Mouse (Mus musculus): Measurements from ENCODE around the gene Gm49366. TPM values are rescaled to one million over a fixed set of nuclear protein-coding genes. Genes with fewer than 3 reads are reported as not detected.
"Not testable (repeated sequence)": the region's sequence is repeated elsewhere in the genome, so short reads cannot be mapped to it uniquely, and the experiment has no call there.

The Gm49366 gene
- not detected in 2 replicates for polyA plus RNA-seq (2014; fragmentation: Nextera tagmentation; extraction: Ambion mirVana)

GRCm38 (mm10) chr12:84038691-84039111 lies at the start of gene Gm49366:
Gm49366 (plus strand) TSS chr12:84038935.
- H3K27ac ChIP-seq (ENCODE audit: low read depth, low read length); H3K27me3 ChIP-seq (ENCODE audit: control insufficient read depth, insufficient read depth, low read length); H3K4me1 ChIP-seq (replicated peaks; ENCODE audit: control insufficient read depth, insufficient read depth, low read length); ATAC-seq (ENCODE audit: low FRiP score); H3K9me3 ChIP-seq (ENCODE audit: control insufficient read depth, low read length); H3K36me3 ChIP-seq (ENCODE audit: control insufficient read depth, insufficient read depth, low read length): not testable (repeated sequence)
- WGBS, result 5% methylated on average over 39 of the region's 39 CpGs
- peak within 1 kb of the TSS; percentile 42; the same call in 1 of the 2 replicates for H3K9ac ChIP-seq (ENCODE audit: low read depth, low read length)
- peak within 1 kb of the TSS; percentile 37 for H3K4me3 ChIP-seq (ENCODE audit: low read depth, low read length)
- H3K4me2 ChIP-seq (replicated peaks; ENCODE audit: low read depth, low read length), result peak within 1 kb of the TSS; percentile 51
- DNase-seq (ENCODE audit: low spot score), result peak; percentile 39

GRCm38 (mm10) chr12:83989378-83989777 lies 49.4 kb upstream of the Gm49366 start:
- Histone ChIP-seq H3K27me3 (ENCODE audit: control insufficient read depth, insufficient read depth, low read length) (no peaks in the 10 kb centered on the region), H3K4me3 (ENCODE audit: low read depth, low read length) (no peak overlapping the region), H3K27ac (ENCODE audit: low read depth, low read length) (no peak overlapping the region), H3K36me3 (ENCODE audit: control insufficient read depth, insufficient read depth, low read length) (no peaks in the 10 kb centered on the region), H3K9me3 (ENCODE audit: control insufficient read depth, low read length) (no peaks in the 10 kb centered on the region), H3K4me2 (replicated peaks; ENCODE audit: low read depth, low read length) (no peak overlapping the region), H3K9ac (ENCODE audit: low read depth, low read length) (no peak overlapping the region), H3K4me1 (replicated peaks; ENCODE audit: control insufficient read depth, insufficient read depth, low read length) (no peaks in the 10 kb centered on the region)
- DNase-seq (ENCODE audit: low spot score) (no peak), ATAC-seq (ENCODE audit: low FRiP score) (no peak)
- 96% methylated on average over 4 of the region's 4 CpGs for WGBS

GRCm38 (mm10) chr12:83997221-83997620 lies 41.5 kb upstream of the Gm49366 start:
- Histone ChIP-seq H3K9me3 (ENCODE audit: control insufficient read depth, low read length) (no peaks in the 10 kb centered on the region), H3K27me3 (ENCODE audit: control insufficient read depth, insufficient read depth, low read length) (no peaks in the 10 kb centered on the region), H3K4me3 (ENCODE audit: low read depth, low read length) (no peak overlapping the region), H3K4me1 (replicated peaks; ENCODE audit: control insufficient read depth, insufficient read depth, low read length) (no peaks in the 10 kb centered on the region), H3K9ac (ENCODE audit: low read depth, low read length) (no peak overlapping the region), H3K4me2 (replicated peaks; ENCODE audit: low read depth, low read length) (no peak overlapping the region), H3K36me3 (ENCODE audit: control insufficient read depth, insufficient read depth, low read length) (no peaks in the 10 kb centered on the region), H3K27ac (ENCODE audit: low read depth, low read length) (no peak overlapping the region)
- ATAC-seq (ENCODE audit: low FRiP score), result no peak
- WGBS, result 80% methylated on average over 2 of the region's 2 CpGs
- no peak for DNase-seq (ENCODE audit: low spot score)

GRCm38 (mm10) chr12:83998341-83999107 lies 40.2 kb upstream of the Gm49366 start:
- no peaks in the 10 kb centered on the region for H3K9me3 ChIP-seq (ENCODE audit: control insufficient read depth, low read length)

GRCm38 (mm10) chr12:83999237-83999636 lies 39.5 kb upstream of the Gm49366 start:
- not testable (repeated sequence) for ATAC-seq (ENCODE audit: low FRiP score)

More at GRCm38 (mm10) chr12:83998341-83999107, 40.2 kb upstream of the Gm49366 start:
- Histone ChIP-seq H3K9ac (ENCODE audit: low read depth, low read length) (no peak overlapping the region), H3K4me1 (replicated peaks; ENCODE audit: control insufficient read depth, insufficient read depth, low read length) (no peaks in the 10 kb centered on the region), H3K36me3 (ENCODE audit: control insufficient read depth, insufficient read depth, low read length) (no peaks in the 10 kb centered on the region), H3K4me2 (replicated peaks; ENCODE audit: low read depth, low read length) (no peak overlapping the region), H3K27me3 (ENCODE audit: control insufficient read depth, insufficient read depth, low read length) (no peaks in the 10 kb centered on the region), H3K27ac (ENCODE audit: low read depth, low read length) (no peak overlapping the region), H3K4me3 (ENCODE audit: low read depth, low read length) (no peak overlapping the region)
- ATAC-seq (ENCODE audit: low FRiP score), result no peak
- WGBS, result 66% methylated on average over 11 of the region's 11 CpGs
- no peak for DNase-seq (ENCODE audit: low spot score)

GRCm38 (mm10) chr12:84000418-84000817 lies 38.3 kb upstream of the Gm49366 start:
- no peak overlapping the region for H3K4me2 ChIP-seq (replicated peaks; ENCODE audit: low read depth, low read length)
- no peaks in the 10 kb centered on the region for H3K4me1 ChIP-seq (replicated peaks; ENCODE audit: control insufficient read depth, insufficient read depth, low read length)
- 91% methylated on average over 3 of the region's 3 CpGs for WGBS
- no peaks in the 10 kb centered on the region for H3K9me3 ChIP-seq (ENCODE audit: control insufficient read depth, low read length)
- H3K27ac ChIP-seq (ENCODE audit: low read depth, low read length), result no peak overlapping the region
- no peaks in the 10 kb centered on the region for H3K27me3 ChIP-seq (ENCODE audit: control insufficient read depth, insufficient read depth, low read length)
- no peak overlapping the region for H3K9ac ChIP-seq (ENCODE audit: low read depth, low read length)
- DNase-seq (ENCODE audit: low spot score) (no peak), ATAC-seq (ENCODE audit: low FRiP score) (no peak)
- H3K36me3 ChIP-seq (ENCODE audit: control insufficient read depth, insufficient read depth, low read length), result no peaks in the 10 kb centered on the region
- H3K4me3 ChIP-seq (ENCODE audit: low read depth, low read length), result no peak overlapping the region

More at GRCm38 (mm10) chr12:83999237-83999636, 39.5 kb upstream of the Gm49366 start:
- not testable (repeated sequence) for H3K27ac ChIP-seq (ENCODE audit: low read depth, low read length); H3K9ac ChIP-seq (ENCODE audit: low read depth, low read length); DNase-seq (ENCODE audit: low spot score); H3K4me1 ChIP-seq (replicated peaks; ENCODE audit: control insufficient read depth, insufficient read depth, low read length); H3K36me3 ChIP-seq (ENCODE audit: control insufficient read depth, insufficient read depth, low read length); H3K4me3 ChIP-seq (ENCODE audit: low read depth, low read length); H3K9me3 ChIP-seq (ENCODE audit: control insufficient read depth, low read length); H3K27me3 ChIP-seq (ENCODE audit: control insufficient read depth, insufficient read depth, low read length); H3K4me2 ChIP-seq (replicated peaks; ENCODE audit: low read depth, low read length)
- 82% methylated on average over 8 of the region's 8 CpGs for WGBS

- H3K4me3 ChIP-seq (ENCODE audit: low read depth, low read length), result no peak overlapping the region
- no peaks in the 10 kb centered on the region for H3K36me3 ChIP-seq (ENCODE audit: control insufficient read depth, insufficient read depth, low read length)
- 85% methylated on average over 1 of the region's 1 CpGs for WGBS
- no peak overlapping the region for H3K4me2 ChIP-seq (replicated peaks; ENCODE audit: low read depth, low read length)
- H3K4me1 ChIP-seq (replicated peaks; ENCODE audit: control insufficient read depth, insufficient read depth, low read length), result no peaks in the 10 kb centered on the region
- no peaks in the 10 kb centered on the region for H3K9me3 ChIP-seq (ENCODE audit: control insufficient read depth, low read length)
- no peak for ATAC-seq (ENCODE audit: low FRiP score)
- no peak overlapping the region for H3K9ac ChIP-seq (ENCODE audit: low read depth, low read length)
- no peaks in the 10 kb centered on the region for H3K27me3 ChIP-seq (ENCODE audit: control insufficient read depth, insufficient read depth, low read length)
- no peak for DNase-seq (ENCODE audit: low spot score)
- no peak overlapping the region for H3K27ac ChIP-seq (ENCODE audit: low read depth, low read length)
Observed at GRCm38 (mm10) chr12:84003866-84004265, 34.9 kb upstream of the Gm49366 start.

- H3K4me3 ChIP-seq (ENCODE audit: low read depth, low read length), result no peak overlapping the region
- no peaks in the 10 kb centered on the region for H3K9me3 ChIP-seq (ENCODE audit: control insufficient read depth, low read length)
- ATAC-seq (ENCODE audit: low FRiP score), result no peak
- H3K4me1 ChIP-seq (replicated peaks; ENCODE audit: control insufficient read depth, insufficient read depth, low read length), result no peaks in the 10 kb centered on the region; the same call in 1 of the 2 replicates
- 91% methylated on average over 9 of the region's 12 CpGs for WGBS
- H3K4me2 ChIP-seq (replicated peaks; ENCODE audit: low read depth, low read length), result no peak overlapping the region
- H3K9ac ChIP-seq (ENCODE audit: low read depth, low read length), result no peak overlapping the region
- no peaks in the 10 kb centered on the region for H3K27me3 ChIP-seq (ENCODE audit: control insufficient read depth, insufficient read depth, low read length)
- H3K36me3 ChIP-seq (ENCODE audit: control insufficient read depth, insufficient read depth, low read length), result no peaks in the 10 kb centered on the region
- DNase-seq (ENCODE audit: low spot score), result no peak
- no peak overlapping the region for H3K27ac ChIP-seq (ENCODE audit: low read depth, low read length)
Observed at GRCm38 (mm10) chr12:84008251-84008650, 30.5 kb upstream of the Gm49366 start.

GRCm38 (mm10) chr12:84008729-84009128 lies 30.0 kb upstream of the Gm49366 start:
- Histone ChIP-seq H3K27me3 (ENCODE audit: control insufficient read depth, insufficient read depth, low read length) (no peaks in the 10 kb centered on the region), H3K27ac (ENCODE audit: low read depth, low read length) (peak overlapping the region; percentile 58), H3K4me1 (replicated peaks; ENCODE audit: control insufficient read depth, insufficient read depth, low read length) (no peaks in the 10 kb centered on the region; the same call in 1 of the 2 replicates), H3K9ac (ENCODE audit: low read depth, low read length) (no peak overlapping the region), H3K4me3 (ENCODE audit: low read depth, low read length) (no peak overlapping the region), H3K9me3 (ENCODE audit: control insufficient read depth, low read length) (no peaks in the 10 kb centered on the region), H3K36me3 (ENCODE audit: control insufficient read depth, insufficient read depth, low read length) (no peaks in the 10 kb centered on the region), H3K4me2 (replicated peaks; ENCODE audit: low read depth, low read length) (peak overlapping the region; percentile 49; the same call in 1 of the 2 replicates)
- no peak; the same call in 1 of the 2 replicates for ATAC-seq (ENCODE audit: low FRiP score)
- WGBS, result 54% methylated on average over 8 of the region's 8 CpGs
- peak; percentile 18 for DNase-seq (ENCODE audit: low spot score)
